Mouse (Mus musculus): Measurements from ENCODE around the gene Smad5.
A peak's percentile ranks its signal among the peaks of the same experiment; 100 is the strongest.

The Smad5 gene

DNA sequence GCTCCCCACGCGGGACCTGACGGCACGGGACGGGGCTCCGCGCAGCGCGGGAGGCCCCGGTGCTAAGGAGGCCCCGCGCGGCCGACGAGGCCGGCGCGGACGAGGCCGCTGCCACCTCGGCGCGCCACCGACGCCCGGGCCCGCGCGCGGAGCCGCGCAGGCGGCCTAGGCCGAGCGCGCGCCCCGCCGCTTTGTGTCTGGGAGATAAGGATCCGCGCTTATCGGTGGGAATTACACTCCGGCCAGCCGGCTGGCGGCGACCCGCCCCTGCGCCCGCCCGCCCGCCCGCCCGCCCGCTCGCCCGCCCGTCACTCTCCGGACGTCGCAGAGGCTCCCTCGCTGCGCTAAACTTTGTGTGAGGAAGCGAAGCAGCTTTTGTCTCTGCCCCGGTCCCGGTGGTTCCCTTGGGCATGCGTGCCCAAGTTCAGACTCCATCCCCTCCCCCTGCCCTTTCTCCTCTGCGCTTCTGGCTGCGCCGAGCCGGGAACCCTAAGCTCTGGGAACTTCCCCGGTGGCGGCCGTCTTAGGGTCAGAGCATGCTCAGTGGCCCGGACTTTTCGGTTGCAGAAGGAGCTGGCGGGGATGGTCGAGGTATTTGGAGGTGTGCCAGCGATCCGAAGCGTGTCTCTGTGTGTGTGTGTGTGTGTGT is 536 bp downstream of the Smad5 start:
- DNase-seq = peak; percentile 72

DNA sequence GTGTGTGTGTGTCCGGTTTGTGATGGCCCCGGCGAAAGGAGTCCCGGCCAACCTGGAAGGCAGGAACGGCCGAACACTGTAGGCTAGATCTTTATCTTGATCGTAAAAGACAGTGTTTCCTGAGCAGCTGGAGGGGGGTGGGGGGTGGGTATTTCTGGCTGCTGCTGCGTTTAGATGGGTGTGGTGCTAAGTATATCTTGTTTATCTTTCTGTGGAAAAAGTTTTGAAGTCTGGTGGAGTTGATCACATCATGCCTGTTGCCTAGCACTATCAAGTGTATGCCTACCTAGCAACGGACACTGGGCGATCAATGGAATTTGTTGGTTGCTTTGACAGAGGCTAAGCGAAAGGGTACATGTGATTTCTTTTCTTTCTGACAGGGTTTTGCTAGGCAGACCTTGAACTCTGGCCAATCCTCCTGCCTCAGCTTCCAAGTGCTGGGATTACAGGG is 1.1 kb downstream of the Smad5 start:
- DNase-seq = peak; percentile 26

DNA sequence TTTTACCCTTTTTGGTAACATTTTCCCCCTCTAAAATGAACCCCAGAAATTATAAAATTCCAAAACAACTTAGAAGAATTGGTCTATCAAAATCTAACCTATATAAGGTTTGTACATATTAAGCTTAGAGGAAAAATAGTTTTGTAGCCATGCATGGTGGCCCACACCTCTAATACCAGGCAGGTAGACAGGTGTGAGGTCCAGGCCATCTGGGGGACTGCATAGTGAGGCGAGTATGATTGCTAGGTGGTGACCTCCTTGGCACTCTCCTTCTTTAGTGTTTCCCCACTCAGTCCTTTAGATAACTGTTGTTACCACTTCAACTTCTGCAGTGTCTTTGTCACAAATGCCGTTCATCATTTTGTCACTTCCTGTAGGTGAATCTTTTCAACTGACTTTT is 1.8 kb downstream of the Smad5 start:
- no peak for DNase-seq

DNA sequence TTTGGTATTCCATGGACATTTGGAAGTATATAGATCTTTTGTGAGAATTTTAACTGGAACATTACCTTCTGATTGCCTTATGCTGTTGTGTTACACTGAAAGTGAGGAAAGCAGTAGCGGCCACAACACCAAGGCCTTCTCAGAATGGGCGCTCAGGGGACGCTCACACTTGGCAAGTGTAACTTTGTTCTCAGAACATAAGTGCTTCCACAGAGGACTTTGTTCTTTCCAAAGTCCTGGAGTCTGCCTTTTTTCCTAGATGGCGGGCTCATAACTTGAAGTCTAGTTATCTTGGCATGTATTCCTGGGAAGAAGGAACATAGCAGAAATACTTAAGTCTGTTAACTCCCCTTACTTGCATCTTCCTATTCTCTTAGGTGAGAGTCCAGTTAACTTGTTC is 4.3 kb downstream of the Smad5 start:
- no peak for DNase-seq

DNA sequence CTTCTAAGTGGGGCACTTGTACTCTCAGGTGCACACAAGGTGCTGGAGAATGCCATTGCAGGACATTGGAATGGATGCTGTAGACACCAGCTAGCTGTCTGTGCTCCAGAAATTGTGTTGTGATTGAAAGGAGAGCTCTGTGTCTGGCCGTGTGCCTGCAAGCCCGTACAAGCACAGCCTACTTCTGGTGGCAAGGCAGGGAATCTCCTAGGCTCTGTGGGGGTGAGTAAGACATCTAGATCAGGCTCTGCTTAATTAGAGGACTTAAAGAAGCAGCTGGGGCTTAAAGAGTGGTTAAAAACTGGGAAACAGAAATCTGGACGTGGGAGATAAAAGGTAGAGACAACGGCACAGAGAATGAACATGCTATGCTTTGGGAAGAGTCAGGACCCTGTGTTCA is 4.8 kb downstream of the Smad5 start:
- no peak for DNase-seq

DNA sequence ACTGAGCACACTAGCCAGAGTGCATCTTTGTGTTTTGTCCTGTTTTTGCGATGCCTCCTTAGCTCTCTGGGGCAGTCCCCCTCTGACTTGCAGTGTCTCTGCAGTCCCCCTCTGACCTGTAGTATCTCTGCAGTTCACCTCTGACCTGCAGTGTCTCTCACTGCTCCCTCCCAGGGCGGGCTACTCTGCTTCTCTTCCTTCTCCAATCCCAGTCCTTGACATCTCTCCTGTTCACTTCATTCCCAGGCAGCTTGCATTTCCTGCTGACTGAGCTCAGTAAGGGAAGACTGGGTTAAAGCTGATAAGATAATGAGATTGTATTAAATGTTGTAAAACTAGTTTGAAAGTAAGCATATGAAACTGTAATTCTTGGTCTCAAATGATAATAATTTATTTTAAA is 7.8 kb downstream of the Smad5 start:
- DNase-seq = no peak

DNA sequence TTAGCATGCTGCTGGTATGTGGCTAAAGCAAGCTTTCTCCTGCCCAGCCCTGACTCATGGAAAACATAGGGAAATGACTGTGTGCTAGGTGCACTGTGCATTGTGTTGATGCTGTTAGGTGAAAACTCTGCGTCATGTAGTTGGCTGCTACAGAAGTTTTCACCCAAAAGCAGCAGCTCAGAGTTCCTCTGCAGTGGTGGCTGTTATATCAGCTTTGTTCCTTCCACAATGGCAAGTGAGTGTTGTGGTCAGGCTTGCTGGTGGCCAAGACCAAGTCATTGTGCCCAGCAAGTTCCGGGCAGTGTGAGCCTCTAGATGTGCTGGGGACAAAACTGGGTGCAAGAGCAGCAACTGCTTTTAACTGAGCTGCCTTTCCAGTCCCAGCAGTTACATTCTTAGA is 9.4 kb downstream of the Smad5 start:
- DNase-seq = no peak

DNA sequence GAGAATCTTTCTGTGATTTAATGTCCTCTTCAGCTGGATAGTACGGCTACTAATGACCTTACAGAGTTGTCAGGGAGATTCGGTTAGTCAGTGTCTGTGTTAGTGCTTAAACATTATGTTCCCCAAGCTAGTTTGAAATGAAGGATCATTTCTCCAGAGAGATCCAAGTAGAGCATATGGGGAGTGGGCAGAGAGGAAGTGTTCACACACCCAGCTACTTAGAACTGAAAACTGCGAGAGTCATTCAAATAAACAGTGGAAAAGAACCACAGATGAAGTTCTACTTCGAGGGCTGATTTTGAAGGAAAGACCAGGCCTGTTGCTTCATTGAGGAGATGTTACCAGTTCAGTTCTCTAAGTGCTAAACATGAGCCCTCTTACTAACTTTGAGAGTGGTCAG is 23.7 kb downstream of the Smad5 start:
- no peak for DNase-seq

DNA sequence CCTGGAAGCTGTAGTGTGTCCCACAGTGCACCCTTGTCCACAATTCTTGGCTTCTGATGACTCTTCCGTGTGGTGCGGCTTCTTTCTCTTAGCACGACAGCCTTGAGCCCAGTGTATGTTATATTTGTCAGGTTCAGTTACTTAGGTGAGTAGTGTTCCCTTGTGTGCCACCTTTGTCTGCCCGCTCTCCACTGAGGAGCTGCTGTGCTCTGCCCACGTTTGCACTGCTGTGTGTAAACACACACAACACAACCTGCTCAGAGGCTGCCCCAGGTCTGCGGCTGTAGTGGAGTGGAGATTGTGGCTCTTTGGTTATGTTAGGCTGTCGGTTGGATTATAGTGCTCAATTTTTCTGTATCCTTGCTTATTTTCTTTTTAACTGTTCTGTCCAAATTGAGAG is 26.2 kb downstream of the Smad5 start:
- DNase-seq = no peak

DNA sequence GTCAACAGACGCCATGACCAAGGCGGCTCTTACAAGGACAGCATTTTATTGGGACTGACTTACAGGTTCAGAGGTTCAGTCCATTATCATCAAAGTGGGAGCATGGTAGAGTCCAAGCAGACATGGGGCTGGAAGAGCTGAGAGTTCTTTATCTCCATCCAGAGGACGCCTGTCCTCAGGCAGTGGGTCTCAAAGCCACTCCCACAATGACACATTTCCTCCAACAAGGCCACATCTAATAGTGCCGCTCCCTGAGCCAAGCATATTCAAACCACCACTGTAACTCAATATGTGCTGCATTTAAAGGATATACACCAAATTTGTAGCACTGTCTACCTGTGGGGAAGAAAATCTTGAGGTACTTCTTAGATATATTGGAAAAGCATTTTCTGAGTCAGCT is 31.8 kb downstream of the Smad5 start:
- no peak for DNase-seq

DNA sequence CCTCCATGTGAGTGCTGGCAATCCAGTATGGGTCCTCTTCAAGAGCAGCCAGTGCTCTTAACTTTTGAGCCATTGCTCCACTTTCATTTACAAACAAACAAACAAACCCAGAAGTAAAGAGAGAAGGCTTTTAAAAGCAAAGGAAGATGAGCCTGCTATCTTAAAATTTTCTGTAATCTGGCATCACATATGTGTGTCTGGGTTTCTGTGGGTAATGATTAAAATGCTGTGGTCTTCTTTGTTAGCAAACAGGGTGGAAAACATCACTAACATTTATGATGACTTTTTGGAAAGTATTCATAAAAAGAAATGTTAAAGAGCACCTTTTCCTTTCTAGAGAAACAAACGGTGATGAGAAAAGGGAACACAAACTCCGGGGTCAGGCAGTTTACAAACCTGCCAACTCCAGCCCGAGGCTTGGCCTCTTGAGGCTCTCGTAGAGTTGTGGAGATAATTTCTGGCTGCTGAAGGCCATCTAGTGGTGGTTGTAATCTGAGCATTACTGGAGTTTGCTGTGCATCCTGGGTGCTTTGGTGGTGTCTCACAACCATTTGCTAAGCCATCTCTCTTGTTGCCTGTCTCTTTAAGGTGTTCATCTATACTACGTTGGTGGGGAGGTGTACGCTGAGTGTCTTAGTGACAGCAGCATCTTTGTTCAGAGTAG is 32.5 kb downstream of the Smad5 start:
- DNase-seq = no peak

DNA sequence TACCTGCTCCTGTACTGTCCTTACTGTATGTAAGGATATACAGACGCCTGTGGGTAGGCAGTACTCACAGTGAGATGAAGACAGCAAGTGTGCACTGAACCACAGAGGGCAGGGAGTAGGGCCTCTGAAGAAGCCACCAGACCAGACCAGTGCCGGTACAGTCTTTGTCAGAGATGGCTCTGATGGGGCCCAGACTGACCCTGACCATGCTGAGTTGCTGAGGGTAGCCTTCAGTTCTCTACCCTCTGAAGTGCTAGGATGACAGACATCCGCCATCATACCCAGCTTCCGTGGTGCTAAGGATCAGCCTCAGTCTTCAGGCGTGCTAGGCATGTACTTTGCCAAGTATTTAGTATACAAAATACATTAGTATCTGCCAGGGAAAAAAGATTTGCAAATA is 36.7 kb downstream of the Smad5 start:
- DNase-seq = no peak

DNA sequence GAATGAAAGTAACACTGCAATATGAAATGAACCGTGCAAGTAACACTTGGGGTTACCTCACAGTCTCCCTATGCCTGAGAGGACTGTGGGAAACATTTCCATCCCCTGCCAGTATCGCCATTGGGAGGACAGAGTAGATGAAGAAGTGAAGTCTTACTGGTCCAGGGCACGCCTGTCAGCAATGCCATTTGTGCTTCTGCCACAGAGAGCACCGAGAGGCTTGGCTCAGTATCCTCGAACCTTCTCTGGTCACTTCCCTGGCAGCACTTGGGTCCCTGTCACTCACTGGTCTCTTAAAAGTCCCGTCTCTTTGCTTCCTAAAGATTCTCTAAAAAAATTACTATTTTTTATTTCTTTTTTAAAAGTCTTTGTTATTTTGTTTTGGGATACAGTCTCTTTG is 37.7 kb downstream of the Smad5 start:
- no peak for DNase-seq

DNA sequence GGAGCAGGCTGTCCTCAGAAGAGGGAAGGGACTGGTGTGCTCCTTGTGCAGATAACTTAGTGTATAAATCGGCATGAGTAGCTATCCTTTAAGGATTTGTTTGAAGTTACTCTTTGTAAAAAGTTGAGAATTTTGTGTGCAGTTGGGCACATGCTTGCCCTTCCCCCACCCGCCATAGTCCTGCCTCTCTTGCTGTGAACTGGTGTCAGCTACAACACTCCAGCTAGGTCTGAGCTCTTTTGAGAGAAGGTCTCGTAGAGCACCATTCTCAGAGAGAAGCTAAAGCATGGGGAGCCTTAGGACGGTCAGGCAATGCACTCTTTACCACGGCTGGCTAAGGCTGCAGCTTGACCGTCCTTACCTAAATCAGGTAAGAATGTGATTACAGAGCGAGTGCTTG is 38.9 kb downstream of the Smad5 start:
- peak; percentile 62 for DNase-seq

DNA sequence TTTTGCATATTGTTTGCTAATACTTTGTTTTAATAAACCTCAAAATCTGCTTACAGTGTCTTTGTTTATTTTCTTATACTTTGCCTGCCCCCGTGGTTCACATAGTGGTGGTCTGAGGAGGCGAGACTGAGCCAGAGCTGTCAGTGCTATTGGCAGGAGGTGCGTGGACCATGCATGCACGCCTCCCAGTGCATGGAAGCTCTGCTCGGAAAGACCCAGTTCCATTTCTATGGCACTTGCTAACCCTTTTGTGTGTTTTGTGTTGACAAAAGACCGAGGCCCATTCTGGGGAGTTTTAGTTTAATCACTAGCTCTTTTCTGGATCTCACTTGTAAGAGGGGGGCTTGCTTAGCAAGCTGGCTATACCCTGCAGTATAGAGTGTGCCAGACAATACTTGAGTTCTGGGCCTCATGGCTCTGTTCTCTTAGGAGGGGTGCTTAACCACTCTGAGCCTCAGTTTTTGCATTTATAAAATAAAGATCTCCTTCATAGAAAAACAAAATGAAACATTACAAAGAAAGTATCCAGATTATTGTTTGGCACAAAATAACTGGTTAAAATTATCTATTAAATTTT is 39.6 kb downstream of the Smad5 start:
- DNase-seq = no peak

DNA sequence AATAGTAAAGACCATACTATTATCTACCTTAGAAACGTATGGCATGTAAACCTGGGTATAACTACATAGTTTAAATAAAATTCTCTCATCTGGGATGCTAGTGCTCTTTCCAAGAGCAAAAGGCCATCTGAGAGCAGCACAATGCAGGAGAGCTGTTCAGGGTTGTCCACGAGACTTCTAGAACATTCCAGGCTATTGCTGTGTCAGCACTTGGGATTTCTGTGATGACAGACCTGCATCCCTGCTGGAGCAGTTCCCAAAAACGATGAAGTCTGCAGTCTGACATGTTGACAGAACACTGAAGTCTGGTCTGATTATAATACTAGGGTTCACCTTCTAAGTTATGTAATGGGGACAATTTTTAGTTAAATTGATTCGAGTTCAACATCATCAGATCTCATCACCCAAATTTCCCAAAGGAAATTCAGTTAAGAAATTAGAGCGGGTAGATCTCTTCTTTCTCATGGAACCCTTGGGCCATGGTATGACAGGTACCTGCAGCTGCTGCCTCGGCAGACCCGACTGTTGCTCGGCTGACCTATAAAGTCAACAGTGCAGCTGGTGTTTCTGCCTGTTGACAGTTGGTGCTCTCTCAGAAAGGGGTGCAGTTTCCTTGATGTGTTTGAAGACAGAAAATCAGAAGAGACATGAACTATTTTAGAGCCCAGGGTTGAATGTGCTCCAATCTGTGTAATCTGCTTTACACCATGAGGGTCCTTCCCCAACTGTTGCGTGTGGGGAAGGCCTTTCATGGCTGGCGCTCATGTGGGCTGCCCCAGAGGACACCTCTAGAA is 44.1 kb downstream of the Smad5 start:
- DNase-seq = peak; percentile 61

DNA sequence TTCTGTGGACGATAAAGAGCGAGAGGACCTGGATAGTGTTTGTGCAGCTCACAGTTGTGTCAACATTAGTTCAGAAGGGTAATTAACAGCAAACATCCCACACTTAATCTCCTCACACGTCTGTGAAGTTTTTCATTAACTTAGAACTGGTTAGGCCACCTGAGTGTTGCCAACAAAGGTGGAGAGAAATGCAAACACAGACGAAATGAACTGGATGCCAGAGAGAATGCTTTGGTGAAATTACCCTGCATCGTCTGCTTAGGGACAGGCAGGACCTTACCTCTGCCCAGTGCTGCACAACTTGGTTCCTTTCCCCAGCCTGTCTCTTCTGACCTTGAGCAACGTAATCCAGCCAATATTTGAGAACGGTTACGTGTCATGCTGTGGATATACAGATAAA is 44.7 kb downstream of the Smad5 start:
- DNase-seq = no peak

DNA sequence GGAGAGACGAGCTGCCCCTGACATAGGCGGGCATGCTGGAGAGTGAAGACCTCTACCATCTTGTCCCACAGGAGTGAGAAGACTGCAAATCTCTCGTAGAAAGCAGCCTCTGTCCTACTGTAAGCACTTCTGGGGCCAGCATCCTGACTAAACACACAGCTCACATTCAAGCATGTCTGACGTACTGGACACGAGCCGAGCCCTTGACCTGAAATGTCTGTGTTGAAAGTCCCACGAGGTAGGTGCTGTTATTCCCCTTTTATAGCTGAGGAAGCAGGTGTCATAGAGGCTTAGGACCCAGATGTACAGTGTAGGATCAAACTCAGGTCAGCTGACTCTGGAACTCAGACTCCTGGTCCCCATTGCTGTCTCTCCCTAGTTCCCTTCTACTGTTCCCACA is 46.6 kb downstream of the Smad5 start:
- DNase-seq = no peak

DNA sequence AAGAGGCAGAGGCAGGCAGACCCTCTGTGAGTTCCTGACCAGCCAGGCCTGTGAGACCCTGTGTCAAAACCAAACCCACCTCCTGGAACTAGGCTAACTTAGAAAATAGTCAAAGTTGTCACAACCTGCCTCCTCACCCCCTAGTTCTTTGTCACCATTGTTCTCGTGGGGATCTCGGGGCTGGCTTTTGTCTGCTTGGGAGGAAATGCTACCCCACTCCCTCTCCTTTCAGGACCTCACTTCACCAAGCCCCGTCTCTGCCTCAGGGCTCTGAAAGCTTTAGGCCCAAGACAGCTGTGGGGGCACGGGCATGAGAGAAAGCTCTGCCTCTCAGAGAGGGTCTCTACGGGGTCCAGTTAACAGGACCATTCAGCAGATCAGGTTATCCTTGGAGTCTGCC is 49.0 kb downstream of the Smad5 start:
- DNase-seq = peak; percentile 58

DNA sequence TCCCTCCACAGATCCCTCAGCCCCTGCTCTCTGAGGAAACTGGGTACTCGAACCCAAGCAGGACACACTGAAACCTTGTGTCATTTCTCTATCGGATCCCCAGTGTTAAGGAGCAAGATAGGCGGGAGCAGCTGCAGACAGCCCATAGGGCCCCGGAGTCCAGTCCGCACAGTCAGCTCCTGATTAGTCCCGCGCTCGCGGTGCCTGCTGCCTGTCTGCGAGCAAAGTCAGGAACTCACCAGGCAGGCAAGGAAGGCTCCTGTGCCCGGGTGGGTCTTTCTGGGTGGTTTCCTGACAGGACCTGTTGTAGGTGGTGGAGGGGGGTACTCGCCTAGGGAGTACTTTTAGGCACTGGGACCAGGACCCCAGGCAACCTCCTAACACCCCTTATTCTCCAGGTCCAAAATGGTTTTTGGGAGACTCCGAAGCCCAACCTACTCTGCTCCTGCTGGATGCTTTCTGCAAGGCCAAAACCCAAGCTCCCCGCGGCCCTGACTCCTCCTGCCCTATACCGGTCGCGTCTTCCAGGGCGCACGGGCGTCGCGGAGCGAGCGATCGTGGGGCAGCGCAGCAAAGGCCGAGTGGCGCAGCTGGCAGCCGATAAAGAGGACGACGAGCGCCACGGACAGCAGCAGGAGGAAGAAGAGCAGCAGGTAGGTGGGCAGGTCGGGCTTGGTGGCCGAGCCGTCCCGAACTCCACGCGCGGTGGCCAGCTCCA is 49.8 kb downstream of the Smad5 start:
- DNase-seq = peak; percentile 60

DNA sequence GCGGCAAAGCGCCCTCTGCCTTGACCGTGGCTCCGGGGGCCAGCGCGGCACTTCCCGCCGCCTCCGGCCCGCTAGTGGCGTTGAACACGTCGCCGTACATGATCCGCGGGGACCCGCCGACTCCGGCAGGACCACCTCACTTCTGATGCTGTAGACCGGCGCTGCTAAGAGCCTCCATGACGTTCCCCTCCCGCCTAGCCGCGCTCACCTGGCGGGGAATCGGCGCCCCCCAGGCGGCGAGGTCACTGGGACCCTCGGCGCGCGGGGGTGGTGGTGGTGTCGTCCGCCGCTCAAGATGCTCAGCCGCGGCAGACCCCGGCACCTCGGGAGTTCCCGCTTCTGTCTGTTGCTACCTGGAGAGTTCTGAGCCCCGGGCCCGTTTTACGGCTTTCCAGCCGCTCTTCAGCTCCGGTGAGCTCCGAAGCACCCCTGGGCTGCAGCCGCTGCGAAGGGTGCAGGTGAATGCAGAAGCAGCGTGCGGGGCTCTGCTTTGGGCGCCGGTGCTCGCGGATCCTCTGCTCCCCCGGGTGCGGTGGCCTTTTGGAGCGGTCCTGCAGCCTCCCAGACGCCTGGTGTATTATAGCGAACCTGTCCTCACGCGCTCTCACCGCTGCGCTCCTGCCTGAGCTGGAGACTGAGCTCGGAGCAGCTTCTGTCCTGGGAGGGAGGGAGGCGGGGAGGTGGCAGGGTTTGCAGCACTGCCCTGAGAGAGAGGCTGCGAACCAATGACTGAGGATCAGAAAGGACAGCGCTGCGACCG is 50.6 kb downstream of the Smad5 start, which contains the start of gene Gm45623:
TSS of gene Gm45623 (minus strand) at position 636 of the 760 bp plus-strand sequence.
- DNase-seq = peak; percentile 69

DNA sequence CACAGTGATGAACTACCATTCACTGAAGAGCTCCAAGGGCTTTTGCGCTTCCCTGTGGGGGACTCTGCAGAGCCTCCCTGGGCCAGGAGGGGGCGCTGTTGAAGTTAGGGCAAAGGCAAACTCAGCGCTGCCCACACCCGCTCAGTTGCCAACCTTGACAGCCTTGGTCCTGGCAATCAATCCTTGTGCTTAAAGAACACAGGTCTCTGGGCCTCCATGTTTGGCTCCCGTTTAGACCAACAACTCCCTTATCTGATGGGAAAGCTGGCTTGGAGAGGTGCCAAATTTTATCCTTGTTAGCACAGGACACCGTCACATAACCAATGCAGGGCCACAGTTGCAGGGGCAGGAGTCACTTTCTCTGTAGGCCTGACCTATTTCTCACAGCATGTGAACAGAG is 53.1 kb downstream of the Smad5 start:
- DNase-seq = peak; percentile 91
